Mouse (Mus musculus): ENCODE results near the gene Gtf2b. TPM values are rescaled to one million over a fixed set of nuclear protein-coding genes. Genes with fewer than 3 reads are reported as not detected.

Gtf2b gene
- polyA plus RNA-seq, 1 experiment: 58.3 TPM

DNA sequence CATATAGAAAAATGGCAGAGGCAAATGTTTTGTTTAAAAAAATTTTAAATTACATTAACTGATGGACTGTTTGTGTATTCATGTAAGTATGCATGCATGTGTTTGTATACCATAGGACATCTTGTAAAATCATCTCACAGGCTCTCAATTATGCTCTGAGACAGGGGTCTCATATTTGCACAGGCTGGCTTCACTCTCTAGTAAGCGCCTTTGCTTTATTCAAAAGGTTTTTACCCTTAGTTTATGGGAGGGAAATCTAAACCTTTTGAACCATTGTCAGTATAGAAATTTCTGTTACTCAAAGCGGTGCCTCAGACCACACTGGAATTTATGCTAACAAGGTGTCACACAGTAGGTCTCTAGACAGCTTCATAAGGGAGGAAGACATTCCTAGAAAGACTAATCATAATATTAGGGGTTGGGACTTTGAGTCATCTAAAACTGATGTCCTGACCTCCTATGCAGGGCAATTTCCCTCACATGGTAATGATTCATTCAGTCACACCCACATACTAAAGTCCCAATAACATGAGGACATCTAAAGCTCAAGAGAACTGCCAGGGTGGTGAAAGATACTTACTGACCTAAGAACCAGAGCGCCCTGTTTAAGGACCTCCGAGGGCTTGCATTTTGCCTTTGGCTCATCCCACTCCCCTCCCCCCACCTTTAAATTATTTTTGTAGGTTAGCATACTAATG lies 61.8 kb downstream of the Gtf2b start:
- no peak for DNase-seq (ENCODE audit: low read depth)
- TF ChIP-seq POLR2A (IDR thresholded peaks at IDR 0.05; ENCODE audit: borderline replicate concordance, extremely low read depth, insufficient read depth, insufficient read length, poor library complexity, severe bottlenecking) (no peak), CTCF (IDR thresholded peaks at IDR 0.05; ENCODE audit: borderline replicate concordance, extremely low read depth, insufficient read depth, insufficient read length) (no peak)

GRCm38 (mm10) chr3:142832910-142833309 lies 68.1 kb downstream of the Gtf2b start:
- no peak for DNase-seq (ENCODE audit: low read depth)
- TF ChIP-seq POLR2A (IDR thresholded peaks at IDR 0.05; ENCODE audit: borderline replicate concordance, extremely low read depth, insufficient read depth, insufficient read length, poor library complexity, severe bottlenecking) (no peak), CTCF (IDR thresholded peaks at IDR 0.05; ENCODE audit: borderline replicate concordance, extremely low read depth, insufficient read depth, insufficient read length) (no peak)

Other genes starting within 250 kb of the Gtf2b start
- gene Gbp7, start 234.7 kb upstream of the Gtf2b start, polyA plus RNA-seq (2012; rRNA removed): 0.30 and 0.62 TPM in 2 replicates
- gene Gbp3, start 205.0 kb upstream of the Gtf2b start, polyA plus RNA-seq (2012; rRNA removed): 0.62 and 1.1 TPM in 2 replicates
- gene Gbp2b, start 170.2 kb upstream of the Gtf2b start, polyA plus RNA-seq (2012; rRNA removed): not detected in 2 replicates
- gene Gbp2, start 144.4 kb upstream of the Gtf2b start, polyA plus RNA-seq (2012; rRNA removed): 0.25 and 0.75 TPM in 2 replicates
- 3.2 and 3.6 TPM in 2 replicates for gene Kyat3, start 64.0 kb upstream of the Gtf2b start, polyA plus RNA-seq (2012; rRNA removed)
- gene Pkn2, start 117.0 kb downstream of the Gtf2b start, polyA plus RNA-seq (2012; rRNA removed): 19.6 TPM in 2 replicates

All from brain, embryonic 14.5 days (tissue).